Mouse (Mus musculus) thymus, postnatal 14 days (tissue): Measurements from ENCODE around the gene Pgap2.

Experiments used
- DNase-seq: peaks from one replicate; pipeline ENCODE4 v3.0.0; 2021

The Pgap2 gene

GRCm38 (mm10) chr7:102267601-102268394 lies 57.8 kb downstream of the Pgap2 start, which contains the start of gene Stim1:
TSS of gene Stim1 (plus strand) at chr7:102267806.
- DNase-seq = peak; percentile 83

- DNase-seq = peak; percentile 47
Measured at GRCm38 (mm10) chr7:102268395-102268748, 58.4 kb downstream of the Pgap2 start.

- DNase-seq = no peak
Measured at GRCm38 (mm10) chr7:102272422-102272948, 62.5 kb downstream of the Pgap2 start.

- DNase-seq = no peak
Measured at GRCm38 (mm10) chr7:102281403-102281802, 71.4 kb downstream of the Pgap2 start.

GRCm38 (mm10) chr7:102282261-102282660 lies 72.3 kb downstream of the Pgap2 start:
- DNase-seq = no peak
